Comparison of ENCODE assay signal across 8 mouse cellular contexts in genomic region chr9:120073169-120073568, GRCm38 (mm10). TPM values are rescaled to one million over a fixed set of nuclear protein-coding genes. Genes with fewer than 3 reads are reported as not detected.
DNase-seq lines count a peak whose midpoint lies in the region; ATAC-seq lines count a peak whose summit lies in the region.

No protein-coding gene starts in this region.

- H3K9me3 ChIP-seq in hindbrain, embryonic 12.5 days (replicated peaks) = no peaks in the 10 kb centered on the region

- no peak overlapping the region for H3K4me2 ChIP-seq in hindbrain, embryonic 12.5 days (replicated peaks)

- H3K27me3 ChIP-seq in hindbrain, embryonic 12.5 days = no peaks in the 10 kb centered on the region

- no peak overlapping the region for H3K27ac ChIP-seq in hindbrain, embryonic 12.5 days

- DNase-seq in NIH3T3 (ENCODE audit: low read depth) = peak; percentile 83
- DNase-seq in c-Kit-positive CD71-positive TER-119-positive erythroid progenitor cells, embryonic 14.5 days (ENCODE audit: low spot score) = peak; percentile 45
- peak; percentile 37 to 89 for DNase-seq in frontal cortex, adult 2 months (ENCODE audit: extremely low spot score in 1 of 2, low spot score in 1 of 2)
- peak; percentile 68 to 82 for DNase-seq in layer of hippocampus, postnatal 25 days (ENCODE audit: extremely low spot score in 1 of 2, low spot score in 1 of 2)
- DNase-seq in lung, postnatal 36 days = peak; percentile 89
- peak; percentile 71 for DNase-seq in skeletal muscle tissue, adult 2 months (ENCODE audit: low read depth, low spot score)
- peak; percentile 77 for DNase-seq in yolk sac, embryonic 10.5 days (ENCODE audit: low spot score)

- H3K4me1 ChIP-seq in hindbrain, embryonic 12.5 days = no peaks in the 10 kb centered on the region

- H3K9ac ChIP-seq in hindbrain, embryonic 12.5 days = no peak overlapping the region

- ATAC-seq in hindbrain, embryonic 12.5 days (ENCODE audit: low FRiP score) = peak; percentile 16; the same call in 1 of the 2 replicates

- no peaks in the 10 kb centered on the region for H3K36me3 ChIP-seq in hindbrain, embryonic 12.5 days

- 27% methylated on average over 3 of the region's 3 CpGs for WGBS in hindbrain, embryonic 12.5 days

- no peak overlapping the region for H3K4me3 ChIP-seq in hindbrain, embryonic 12.5 days

RNA-seq across cellular contexts. Expression of gene Cx3cr1, which starts 3.5 kb away (rescaled TPM):
- 25.2 and 37.6 TPM in 2 replicates for polyA plus RNA-seq in frontal cortex, adult 2 months (2012; rRNA removed)
- polyA plus RNA-seq in hindbrain, embryonic 12.5 days (2016; fragmentation: Nextera tagmentation; extraction: Ambion mirVana) = 7.5 and 8.2 TPM in 2 replicates
- total RNA-seq in layer of hippocampus, postnatal 25 days (2021) = 10 to 100 TPM; 31.0 to 37.4 TPM

RNA-seq across cellular contexts. Expression of gene Ccr8, which starts 18.7 kb away (rescaled TPM):
- polyA plus RNA-seq in frontal cortex, adult 2 months (2012; rRNA removed) = 0.08 TPM in 1 of 2 replicates, not detected in the other
- not detected in 2 replicates for polyA plus RNA-seq in hindbrain, embryonic 12.5 days (2016; fragmentation: Nextera tagmentation; extraction: Ambion mirVana)
- total RNA-seq in layer of hippocampus, postnatal 25 days (2021) = not detected

RNA-seq across cellular contexts. Expression of gene Slc25a38, which starts 37.0 kb away (rescaled TPM):
- 22.2 and 23.2 TPM in 2 replicates for polyA plus RNA-seq in frontal cortex, adult 2 months (2012; rRNA removed)
- polyA plus RNA-seq in hindbrain, embryonic 12.5 days (2016; fragmentation: Nextera tagmentation; extraction: Ambion mirVana) = 35.0 and 38.0 TPM in 2 replicates
- 10 to 100 TPM; 23.2 to 32.4 TPM for total RNA-seq in layer of hippocampus, postnatal 25 days (2021)

RNA-seq across cellular contexts. Expression of gene Xirp1, which starts 49.8 kb away (rescaled TPM):
- polyA plus RNA-seq in frontal cortex, adult 2 months (2012; rRNA removed) = 0.04 TPM in 2 replicates
- polyA plus RNA-seq in hindbrain, embryonic 12.5 days (2016; fragmentation: Nextera tagmentation; extraction: Ambion mirVana) = 0.04 and 0.17 TPM in 2 replicates
- total RNA-seq in layer of hippocampus, postnatal 25 days (2021) = under 1 TPM; 0.07 to 0.19 TPM

RNA-seq across cellular contexts. Expression of gene Rpsa, which starts 54.3 kb away (rescaled TPM):
- polyA plus RNA-seq in frontal cortex, adult 2 months (2012; rRNA removed) = 932 and 941 TPM in 2 replicates
- polyA plus RNA-seq in hindbrain, embryonic 12.5 days (2016; fragmentation: Nextera tagmentation; extraction: Ambion mirVana) = 793 and 930 TPM in 2 replicates
- 100 to 1,000 TPM; 415 to 483 TPM for total RNA-seq in layer of hippocampus, postnatal 25 days (2021)
